Mouse (Mus musculus) testis, adult 10 weeks (tissue): ENCODE measurements around the gene Gm17617. TPM values are rescaled to one million over a fixed set of nuclear protein-coding genes. Genes with fewer than 3 reads are reported as not detected.

Experiments
- polyA plus RNA-seq: library from polyadenylated mRNA; stranded (reverse); fragments of 350-450 nt; fragmentation: Illumina TruSeq; extraction: RNeasy Lipid Tissue Mini Kit (QIAGEN cat#74804); gene quantifications from one replicate; pipeline ENCODE4 v1.2.3, GENCODE M21; 2014; ENCODE audit warnings: low read depth, low replicate concordance

Gene Gm17617
- polyA plus RNA-seq, result not detected

GRCm38 (mm10) chr13:55133448-55133847, at the start of gene Gm17617:
TSS of gene Gm17617 (minus strand) at chr13:55133548.

GRCm38 (mm10) chr13:55152621-55153415, 19.5 kb upstream of the Gm17617 start, which contains the start of gene Fgfr4:
TSS of gene Fgfr4 (plus strand) at chr13:55152640.

GRCm38 (mm10) chr13:55105045-55105952, 28.0 kb downstream of the Gm17617 start, which contains the start of gene Zfp346:
TSS of gene Zfp346 (plus strand) at chr13:55105311.

GRCm38 (mm10) chr13:55099726-55100478, 33.4 kb downstream of the Gm17617 start, which contains the start of gene Uimc1:
TSS of gene Uimc1 (minus strand) at chr13:55100300.

Other genes with a start within 250 kb of the Gm17617 start
- not detected for gene Unc5a, start 184.1 kb downstream of the Gm17617 start, polyA plus RNA-seq
- gene Hk3, start 112.2 kb downstream of the Gm17617 start, polyA plus RNA-seq, result not detected
- 48.8 TPM for gene Uimc1, start 33.2 kb downstream of the Gm17617 start, polyA plus RNA-seq
- 22.2 TPM for gene Zfp346, start 28.2 kb downstream of the Gm17617 start, polyA plus RNA-seq
- not detected for gene Fgfr4, start 19.1 kb upstream of the Gm17617 start, polyA plus RNA-seq
- gene Nsd1, start 76.2 kb upstream of the Gm17617 start, polyA plus RNA-seq, result 38.5 TPM
- gene Prelid1, start 187.0 kb upstream of the Gm17617 start, polyA plus RNA-seq, result 1.8 TPM
- 5.3 TPM for gene Rab24, start 188.4 kb upstream of the Gm17617 start, polyA plus RNA-seq
- not detected for gene Mxd3, start 196.3 kb upstream of the Gm17617 start, polyA plus RNA-seq
- gene Lman2, start 229.2 kb upstream of the Gm17617 start, polyA plus RNA-seq, result 5.4 TPM
- gene Rgs14, start 236.2 kb upstream of the Gm17617 start, polyA plus RNA-seq, result not detected